Mouse (Mus musculus) C2C12 (cell line): ENCODE measurements around the gene Iqsec1. TPM values are rescaled to one million over a fixed set of nuclear protein-coding genes. Genes with fewer than 3 reads are reported as not detected.

Experiments
- H3K27me3 ChIP-seq: one replicate; pipeline ENCODE4 v1.6.1; 2011; ENCODE audit not compliant: control insufficient read depth, insufficient read depth, insufficient read length
- H3K36me3 ChIP-seq: one replicate; pipeline ENCODE4 v1.6.1; 2011; ENCODE audit not compliant: control insufficient read depth, insufficient read depth
- H3K4me3 ChIP-seq: one replicate; pipeline ENCODE4 v1.5.1; 2011; ENCODE audit warnings: mild to moderate bottlenecking, control low read depth; ENCODE audit not compliant: poor library complexity, insufficient read depth, severe bottlenecking
- H3K79me2 ChIP-seq: one replicate; pipeline ENCODE4 v1.6.1; 2011; ENCODE audit not compliant: control insufficient read depth, insufficient read depth
- H3K79me3 ChIP-seq: one replicate; pipeline ENCODE4 v1.6.1; 2011; ENCODE audit warnings: low read depth, control low read depth
- H3ac ChIP-seq: one replicate; pipeline ENCODE3; 2011; ENCODE audit warnings: low read depth; ENCODE audit not compliant: control insufficient read depth, insufficient read length
- CEBPB ChIP-seq: IDR thresholded peaks from one replicate; pipeline ENCODE4 v1.6.1; 2011; ENCODE audit warnings: low read depth, mild to moderate bottlenecking, control low read depth, moderate library complexity
- CTCF ChIP-seq: IDR thresholded peaks from one replicate; pipeline ENCODE4 v1.5.1; 2011; ENCODE audit not compliant: control insufficient read depth, insufficient read depth, insufficient read length
- FOSL1 ChIP-seq: IDR thresholded peaks from one replicate; pipeline ENCODE4 v1.8.0; 2011; ENCODE audit warnings: mild to moderate bottlenecking, low read length; ENCODE audit not compliant: poor library complexity, insufficient read depth, severe bottlenecking
- MAX ChIP-seq: IDR thresholded peaks from one replicate; pipeline ENCODE4 v1.6.1; 2011; ENCODE audit warnings: mild to moderate bottlenecking, control low read depth
- MYOD1 ChIP-seq: IDR thresholded peaks from one replicate; pipeline ENCODE4 v1.6.1; 2011; ENCODE audit warnings: low read depth; ENCODE audit not compliant: control insufficient read depth, insufficient read length
- MYOG ChIP-seq: IDR thresholded peaks from one replicate; pipeline ENCODE4 v1.6.1; 2011; ENCODE audit not compliant: control insufficient read depth, insufficient read length; ENCODE audit errors: extremely low read depth
- USF1 ChIP-seq: IDR thresholded peaks from one replicate; pipeline ENCODE4 v1.6.1; 2011; ENCODE audit warnings: low read depth, mild to moderate bottlenecking, control low read depth, moderate library complexity
- microRNA-seq: library from miRNA; unstranded; fragments of <30 nt; microRNA quantifications from one replicate; pipeline ENCODE4, GENCODE M21; 2019; ENCODE audit warnings: borderline microRNAs expressed
- polyA plus RNA-seq: library from polyadenylated mRNA; unstranded; fragments of >200 nt; fragmentation: generic; extraction: Trizol; gene quantifications from one replicate; pipeline ENCODE4 v1.2.1, GENCODE M21; 2012; ENCODE audit warnings: missing spikeins

The Iqsec1 gene
- polyA plus RNA-seq, 1 experiment = 20.6 TPM

- Histone ChIP-seq H3ac (no peak overlapping the region), H3K27me3 (peaks cover 5% of the 10 kb centered on the region), H3K36me3 (no peaks in the 10 kb centered on the region), H3K4me3 (no peak overlapping the region), H3K79me3 (no peaks in the 10 kb centered on the region), H3K79me2 (no peaks in the 10 kb centered on the region)
- no peak for TF ChIP-seq FOSL1
- TF ChIP-seq MAX = no peak
- no peak for TF ChIP-seq MYOD1
- no peak for TF ChIP-seq USF1
- TF ChIP-seq CEBPB = no peak
- TF ChIP-seq CTCF = no peak
These were observed 378.2 kb downstream of the Iqsec1 start for GRCm38 (mm10) chr6:90610248-90610647.

- Histone ChIP-seq H3K27me3 (peaks cover 7% of the 10 kb centered on the region), H3K36me3 (no peaks in the 10 kb centered on the region), H3K4me3 (no peak overlapping the region), H3K79me2 (no peaks in the 10 kb centered on the region), H3K79me3 (no peaks in the 10 kb centered on the region), H3ac (no peak overlapping the region)
- TF ChIP-seq CTCF = peak; percentile 32
- no peak for TF ChIP-seq USF1
- TF ChIP-seq MYOD1 = no peak
- no peak for TF ChIP-seq MYOG
These were observed 380.3 kb downstream of the Iqsec1 start for GRCm38 (mm10) chr6:90608186-90608585.

- TF ChIP-seq CTCF (peak; percentile 38), MYOG (no peak)
- no peak overlapping the region for H3ac ChIP-seq
- H3K27me3 ChIP-seq = peaks cover 17% of the 10 kb centered on the region
- H3K36me3 ChIP-seq = no peaks in the 10 kb centered on the region
- no peaks in the 10 kb centered on the region for H3K79me3 ChIP-seq
- no peak overlapping the region for H3K4me3 ChIP-seq
- no peaks in the 10 kb centered on the region for H3K79me2 ChIP-seq
These were observed 381.3 kb downstream of the Iqsec1 start for GRCm38 (mm10) chr6:90607196-90607595.

DNA sequence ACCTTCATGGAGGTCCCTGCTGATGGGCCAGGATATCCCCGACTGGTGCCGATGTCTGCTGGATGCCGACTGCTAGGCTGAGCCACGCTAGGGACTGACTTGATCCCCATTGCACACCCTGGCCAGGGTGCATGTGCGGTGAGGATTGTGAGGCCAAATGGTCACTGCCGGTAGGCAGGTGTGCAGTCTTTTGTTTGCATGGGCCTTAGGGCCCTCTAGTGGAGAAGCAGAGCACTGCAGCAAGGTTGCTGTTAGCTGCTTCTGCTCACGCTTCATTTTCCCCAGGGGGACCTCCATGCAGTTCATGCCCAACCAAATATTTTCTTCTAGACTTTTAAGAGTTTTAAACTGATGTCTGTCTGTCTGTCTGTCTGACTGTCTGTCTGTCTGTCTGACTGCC, 381.9 kb downstream of the Iqsec1 start:
- Histone ChIP-seq H3ac (no peak overlapping the region), H3K79me2 (no peaks in the 10 kb centered on the region), H3K4me3 (no peak overlapping the region), H3K79me3 (no peaks in the 10 kb centered on the region), H3K27me3 (peaks cover 20% of the 10 kb centered on the region), H3K36me3 (no peaks in the 10 kb centered on the region)
- TF ChIP-seq FOSL1 = no peak
- TF ChIP-seq CTCF = peak; percentile 59

Small RNA genes lying within 50 kb of the gene (microRNA-seq; reads per million reads assigned to microRNA genes)
- gene Gm24816 = not detected

Other genes starting within 250 kb of the Iqsec1 start
- gene Nup210, start 128.1 kb upstream of the Iqsec1 start, polyA plus RNA-seq = not detected
- 1.1 TPM for gene Hdac11, start 168.0 kb upstream of the Iqsec1 start, polyA plus RNA-seq
- 91.6 TPM for gene Fbln2, start 223.8 kb upstream of the Iqsec1 start, polyA plus RNA-seq